Mouse (Mus musculus) adrenal gland, postnatal 10 days (tissue): ENCODE results near the gene Slc25a21. TPM values are rescaled to one million over a fixed set of nuclear protein-coding genes. Genes with fewer than 3 reads are reported as not detected.

Experiments
- DNase-seq: peaks from one replicate; pipeline ENCODE4 v3.0.0; 2021; ENCODE audit warnings: mixed read lengths
- total RNA-seq, 2 experiments: library from RNA; stranded (reverse); gene quantifications; 2 replicates each; pipeline ENCODE4 v1.2.3; 2021

Gene Slc25a21
- total RNA-seq, 2 experiments from 2014 or later: 1.9 to 2.1 TPM

DNA sequence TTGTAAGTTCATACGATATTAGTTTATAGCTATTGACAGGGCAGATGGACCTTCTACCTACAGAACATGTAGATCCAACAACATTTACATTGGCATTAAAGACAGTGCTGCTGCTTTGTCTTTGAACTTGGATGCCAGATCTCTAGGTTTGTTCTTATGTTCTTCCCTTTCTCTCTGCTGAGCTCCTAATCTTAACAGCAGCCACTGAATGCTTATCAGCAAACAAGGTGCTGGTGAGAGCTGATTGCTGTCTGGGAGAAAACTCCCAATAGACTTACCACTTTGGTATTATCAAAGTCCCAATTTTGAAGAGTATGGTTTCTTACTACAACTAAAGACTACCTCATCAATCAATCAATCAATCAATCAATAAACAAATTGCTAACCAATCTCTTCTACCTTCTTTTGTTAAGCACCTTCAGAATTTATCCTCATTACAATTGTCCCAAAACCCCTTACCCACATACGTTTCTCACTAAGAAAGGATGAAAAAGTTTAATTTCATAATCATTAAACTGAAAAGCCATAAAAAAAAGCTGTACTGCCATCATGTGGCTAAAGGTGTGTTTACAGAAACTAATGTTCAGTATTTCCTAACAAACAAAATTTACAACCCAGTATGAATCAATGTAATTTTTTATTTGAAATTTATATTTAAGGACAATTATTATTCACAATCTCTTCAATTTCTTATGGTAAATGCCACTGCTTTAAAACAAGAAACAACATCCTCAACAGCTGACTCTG, 12.7 kb downstream of the Slc25a21 start:
- no peak for DNase-seq

DNA sequence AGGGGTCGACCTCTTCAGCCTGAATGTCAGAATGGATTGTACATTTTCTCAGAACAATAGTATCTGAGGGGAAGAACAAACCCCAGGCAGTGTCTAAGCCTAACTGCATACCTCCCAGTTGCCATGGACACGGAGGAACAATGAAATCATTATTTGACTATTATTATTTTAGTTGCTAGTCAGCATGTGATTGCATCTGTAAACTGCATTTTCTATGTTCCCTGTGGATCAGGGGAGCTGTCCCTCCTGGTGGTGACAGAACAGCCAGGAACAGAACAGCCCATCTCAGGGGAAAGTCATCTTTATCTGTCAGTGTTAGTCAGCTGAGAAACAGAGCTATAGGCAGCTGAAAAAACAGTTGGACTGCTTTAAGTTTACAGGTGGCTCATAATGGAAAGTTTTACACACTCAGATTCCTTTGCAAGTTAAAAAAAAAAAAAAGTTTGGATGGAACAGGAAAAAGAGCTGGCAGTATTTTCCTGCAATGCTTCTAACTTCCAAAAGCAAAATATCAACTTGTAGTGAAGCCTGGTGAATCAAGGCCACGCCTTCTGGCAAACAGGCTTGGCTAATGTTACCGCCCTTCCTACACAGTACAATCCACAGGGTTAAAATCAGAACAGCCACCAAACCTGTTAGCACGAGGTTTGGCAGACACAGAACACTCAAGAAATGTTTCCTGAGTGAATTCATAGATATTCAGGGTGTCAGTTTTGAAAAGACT, 17.6 kb downstream of the Slc25a21 start:
- peak; percentile 13 for DNase-seq

DNA sequence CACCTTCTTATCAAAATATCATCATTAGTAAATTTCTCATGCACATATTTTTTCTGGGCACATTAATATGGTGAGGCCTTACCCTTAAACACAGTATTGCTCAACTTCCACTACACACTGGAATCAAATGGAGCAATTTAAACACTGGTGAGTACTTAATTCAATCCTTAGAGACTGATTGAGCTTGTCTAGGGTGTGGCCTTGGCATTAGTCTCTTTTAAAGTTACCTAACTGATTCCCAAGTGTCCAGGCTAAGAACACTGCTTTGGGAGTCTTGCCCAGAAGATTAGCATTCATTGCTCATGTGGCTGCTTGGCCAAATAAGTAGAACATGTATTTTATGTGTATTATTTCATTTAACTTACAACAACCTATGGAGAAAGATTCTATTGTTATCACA, 18.5 kb downstream of the Slc25a21 start:
- DNase-seq: peak; percentile 27

DNA sequence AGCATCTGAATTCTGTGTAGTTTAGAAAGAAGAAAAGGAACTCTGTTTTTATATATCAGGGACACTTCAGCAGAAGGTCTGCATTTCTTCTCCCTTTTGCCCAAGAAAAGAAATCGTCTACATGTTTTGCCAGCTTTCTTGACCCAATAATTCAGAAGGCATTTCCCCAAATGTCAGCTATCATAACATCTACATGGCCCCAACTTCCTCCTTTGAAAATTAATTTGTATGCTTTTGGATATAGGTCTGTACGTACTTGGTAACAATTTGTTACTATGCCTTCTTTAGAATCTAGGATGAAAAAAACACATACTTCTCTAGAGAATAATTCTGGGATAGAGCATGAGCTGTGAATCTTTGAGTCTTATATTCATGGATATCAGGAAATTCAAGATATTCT, 34.0 kb downstream of the Slc25a21 start:
- no peak for DNase-seq

DNA sequence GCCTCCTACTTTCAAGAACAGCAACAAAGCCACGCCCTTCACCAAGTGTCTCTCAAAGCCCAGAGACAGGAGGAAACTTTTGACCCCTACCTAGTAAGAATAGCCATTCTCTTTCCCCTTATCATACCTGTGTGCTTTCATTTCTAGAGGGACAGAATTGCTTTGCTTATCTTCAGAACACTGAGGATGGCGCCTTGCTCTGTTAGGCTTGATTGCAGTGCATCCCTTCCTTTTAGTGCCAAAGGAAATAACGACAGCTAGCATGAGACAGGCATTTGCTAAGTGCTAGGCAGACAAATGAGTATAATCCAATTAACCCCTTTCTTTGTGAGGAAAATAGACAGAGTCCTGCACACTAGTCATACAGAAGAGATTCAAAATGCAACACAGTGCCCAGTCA, 34.4 kb downstream of the Slc25a21 start:
- DNase-seq: no peak

DNA sequence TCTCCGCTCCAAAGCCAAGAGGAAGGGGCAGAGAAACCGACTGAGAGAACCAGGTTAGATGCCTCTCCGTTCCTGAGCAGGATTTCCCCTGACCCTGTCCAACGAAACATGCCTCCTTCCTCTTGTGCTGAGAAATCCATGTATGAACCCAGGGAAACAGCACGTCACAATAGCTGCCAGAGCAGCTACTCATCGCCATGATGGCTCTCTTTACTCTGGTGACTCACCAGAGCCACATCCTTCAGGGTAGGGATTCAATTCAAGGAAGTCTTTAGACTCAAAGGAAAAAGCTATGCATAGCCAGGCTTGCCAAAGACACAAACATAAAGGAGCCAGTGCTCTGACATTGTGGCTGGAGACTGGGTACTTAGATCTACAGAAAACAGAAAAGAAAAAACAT, 37.4 kb downstream of the Slc25a21 start:
- no peak for DNase-seq

DNA sequence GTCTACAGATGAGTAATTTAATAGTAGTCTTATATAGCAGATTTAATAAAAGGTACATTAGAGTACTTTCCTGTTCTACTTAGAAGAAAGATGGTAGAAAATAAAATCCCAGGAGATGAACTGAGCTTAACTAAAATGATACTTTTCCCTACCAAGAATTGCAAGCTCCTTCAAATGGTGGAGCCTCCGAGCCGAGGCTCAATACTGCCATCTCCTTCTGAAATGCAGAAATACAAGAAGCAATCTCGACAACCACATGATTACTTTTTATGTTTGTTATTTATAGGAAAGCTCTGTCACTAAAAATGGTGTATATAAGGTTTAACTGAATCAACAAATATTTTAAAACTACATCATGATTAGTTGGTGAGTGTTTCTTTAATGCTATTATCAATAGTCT, 39.0 kb downstream of the Slc25a21 start:
- no peak for DNase-seq

DNA sequence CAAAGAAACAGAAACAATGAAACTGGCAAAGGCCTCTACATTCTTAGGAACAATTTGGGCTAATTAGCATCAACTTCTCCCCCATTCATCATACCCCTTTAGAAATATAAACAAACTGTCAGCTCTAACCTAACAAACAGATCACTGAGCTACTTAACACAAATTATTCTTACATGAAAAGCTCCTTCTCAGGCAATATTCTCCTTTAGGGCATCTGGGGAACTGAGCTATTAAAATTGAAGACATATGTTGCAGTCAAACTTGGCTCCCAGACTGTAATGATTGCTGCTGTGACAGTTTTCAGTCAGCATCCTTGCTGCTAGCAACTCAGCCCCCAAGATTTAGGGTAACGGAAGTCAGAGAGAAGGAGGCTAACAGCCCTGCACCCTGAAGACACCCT, 58.3 kb downstream of the Slc25a21 start:
- no peak for DNase-seq

DNA sequence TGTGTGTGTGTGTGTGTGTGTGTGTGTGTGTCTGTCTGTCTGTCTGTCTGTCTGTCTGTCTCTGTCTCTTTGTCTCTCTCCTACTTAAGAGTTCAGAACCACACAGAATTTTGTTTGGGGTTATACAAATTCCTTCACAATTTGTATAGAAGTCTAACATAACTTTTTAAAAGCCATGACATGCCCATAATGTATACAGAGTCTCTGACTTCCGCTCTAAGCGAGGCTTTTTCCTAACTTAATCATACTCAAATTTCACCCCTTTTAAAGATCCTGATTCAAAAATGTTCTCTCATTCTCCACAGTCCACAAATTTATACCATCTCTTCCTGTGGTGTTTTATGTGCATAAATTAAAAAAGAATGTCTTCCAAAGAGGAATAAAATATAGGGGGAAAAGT, 59.5 kb downstream of the Slc25a21 start:
- no peak for DNase-seq

DNA sequence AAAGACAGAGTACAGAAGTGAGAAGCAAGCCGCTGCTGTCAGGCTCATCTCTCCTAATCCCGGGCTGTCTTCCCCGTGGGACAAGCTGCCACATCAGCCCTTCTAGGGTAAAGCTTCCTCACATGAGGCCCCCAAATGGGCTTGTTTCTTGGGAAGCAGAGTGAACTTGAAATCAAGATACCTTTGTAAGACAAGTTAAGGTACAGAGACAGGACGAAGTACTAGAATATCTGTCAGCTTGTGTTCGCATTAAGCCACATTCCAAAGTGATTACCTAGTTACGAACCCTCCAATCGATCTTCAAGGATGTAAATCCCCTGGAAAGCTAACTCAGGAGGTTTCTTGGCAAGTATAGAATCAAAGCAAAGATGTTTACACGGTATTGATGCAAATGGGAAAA, 78.7 kb downstream of the Slc25a21 start:
- DNase-seq: no peak

DNA sequence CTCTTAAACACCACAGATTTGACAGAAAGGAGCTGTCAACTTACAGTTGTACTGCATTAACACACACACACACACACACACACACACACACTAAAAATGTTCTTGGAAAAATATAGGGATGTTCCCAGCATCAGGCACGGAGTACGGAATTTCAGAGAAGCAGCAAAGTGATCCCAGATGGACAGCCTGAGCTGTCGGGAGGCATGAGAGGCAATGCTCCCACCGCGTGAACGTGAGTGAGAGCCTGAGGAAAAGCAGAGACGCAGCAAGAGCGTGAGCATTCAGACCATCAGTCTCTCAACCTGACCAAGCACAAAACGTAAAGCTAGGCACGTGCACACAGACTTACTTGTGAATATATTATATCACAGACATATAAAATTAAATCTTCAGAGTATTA, 81.8 kb downstream of the Slc25a21 start:
- no peak for DNase-seq

DNA sequence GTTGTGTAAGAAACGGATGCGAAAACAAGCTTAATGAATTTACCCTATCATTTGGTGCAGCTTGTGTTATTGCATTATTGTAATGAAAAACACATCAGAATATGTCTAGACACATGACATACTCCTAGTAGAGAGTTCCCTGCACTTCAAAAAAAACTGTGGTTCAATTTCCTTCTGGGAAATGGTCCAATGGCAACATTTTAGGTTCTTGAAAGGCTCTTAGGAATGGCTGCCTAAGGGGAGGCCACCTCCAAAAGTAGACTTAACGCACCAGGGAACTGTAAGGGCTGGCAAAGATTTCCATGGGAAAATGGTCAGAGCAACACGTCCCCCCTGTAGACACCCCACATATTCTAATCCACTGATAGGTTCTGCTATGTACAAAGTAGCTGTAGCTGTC, 87.9 kb downstream of the Slc25a21 start:
- no peak for DNase-seq

DNA sequence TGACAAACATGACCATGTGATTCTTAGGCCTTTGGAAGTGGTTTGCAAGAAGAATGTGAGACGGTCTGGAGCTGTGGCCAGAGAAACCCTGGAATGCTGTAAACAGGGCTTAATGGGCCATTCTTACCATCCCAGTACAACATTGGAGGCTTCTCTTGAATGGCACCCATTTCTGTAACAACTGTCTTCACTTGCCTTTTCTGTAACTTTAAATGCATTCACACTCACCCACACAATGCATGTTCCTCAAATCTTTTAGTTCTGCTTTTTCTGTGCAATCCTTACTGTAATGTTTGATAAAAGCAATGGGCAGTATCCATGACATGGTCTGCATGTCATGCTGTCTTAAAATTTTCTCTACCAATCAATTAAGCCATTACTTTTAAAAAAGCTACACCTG, 95.0 kb downstream of the Slc25a21 start:
- no peak for DNase-seq

DNA sequence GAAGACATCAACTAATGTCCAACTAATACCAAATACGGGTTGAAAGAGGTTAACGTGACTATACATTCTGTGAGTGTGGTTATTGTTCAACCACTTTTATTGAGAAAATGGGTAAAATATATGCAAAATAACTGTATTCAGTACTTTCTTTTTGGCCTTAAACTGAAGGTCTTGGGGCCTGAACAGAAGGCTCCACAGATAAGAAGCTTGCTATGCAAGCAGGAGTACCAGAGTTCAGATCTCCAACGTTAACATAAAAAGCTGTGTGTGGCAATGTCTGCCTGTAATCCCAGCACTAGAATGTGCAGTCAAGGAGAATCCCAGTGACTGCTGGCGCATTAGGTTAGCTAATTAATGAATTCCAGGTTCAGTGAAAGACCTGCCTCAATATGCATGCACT, 96.7 kb downstream of the Slc25a21 start:
- no peak for DNase-seq

DNA sequence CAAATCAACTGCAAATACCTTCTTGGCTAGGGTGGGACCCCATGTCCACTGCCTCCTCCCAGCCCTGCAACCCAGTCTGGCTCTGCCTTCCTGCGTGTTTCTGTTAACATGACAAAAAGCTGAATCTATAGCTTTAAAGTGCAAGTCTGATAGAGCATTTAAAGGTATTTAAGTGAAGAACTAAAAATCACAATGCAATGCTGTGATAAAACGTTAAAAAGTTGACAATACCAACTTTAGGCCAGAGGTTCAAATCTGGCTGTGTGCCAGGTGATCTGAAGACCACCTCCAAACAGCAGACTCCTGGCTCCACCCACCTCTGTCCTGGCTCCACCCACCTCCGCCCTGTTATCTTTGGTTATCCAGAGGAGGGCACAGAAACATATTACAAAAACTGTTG, 98.2 kb downstream of the Slc25a21 start:
- DNase-seq: no peak

DNA sequence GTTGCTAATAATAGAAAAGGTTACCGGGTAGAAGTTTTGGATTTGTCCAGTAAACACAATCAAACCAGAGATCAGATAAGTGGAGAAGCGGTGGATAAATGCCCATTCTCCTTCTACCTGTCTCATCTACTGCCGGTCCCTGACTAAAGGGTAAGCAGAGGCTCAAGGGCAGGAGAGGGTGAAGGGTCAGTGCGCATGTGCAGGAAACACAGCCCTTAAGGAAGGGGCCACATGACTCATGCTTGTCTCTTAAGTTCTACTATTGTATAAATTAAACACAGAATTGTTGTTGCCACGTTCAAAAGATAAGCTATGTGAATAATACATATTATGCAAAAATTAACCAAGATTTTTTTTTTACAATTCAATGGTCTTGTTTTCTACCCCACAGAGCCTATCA, 98.9 kb downstream of the Slc25a21 start:
- DNase-seq: no peak

DNA sequence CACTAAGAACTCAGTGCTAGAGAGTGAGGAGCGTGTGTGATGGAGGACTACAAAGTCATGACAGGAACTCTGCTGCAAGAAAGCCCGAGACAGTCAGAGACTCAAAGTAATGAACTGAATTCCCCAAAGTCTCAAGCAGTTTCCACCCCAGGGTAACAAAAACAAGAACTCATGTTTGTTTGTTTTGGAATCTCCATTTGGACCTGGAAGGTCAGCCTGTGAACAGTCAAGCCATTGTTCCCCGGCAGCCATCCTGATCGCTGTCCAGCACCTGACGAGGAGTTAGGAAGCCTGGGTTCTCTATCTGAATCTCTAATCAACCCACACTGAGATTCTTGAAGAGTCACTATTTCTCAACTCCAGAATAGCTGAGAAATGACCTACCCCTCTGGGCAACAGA, 104.2 kb downstream of the Slc25a21 start:
- no peak for DNase-seq

DNA sequence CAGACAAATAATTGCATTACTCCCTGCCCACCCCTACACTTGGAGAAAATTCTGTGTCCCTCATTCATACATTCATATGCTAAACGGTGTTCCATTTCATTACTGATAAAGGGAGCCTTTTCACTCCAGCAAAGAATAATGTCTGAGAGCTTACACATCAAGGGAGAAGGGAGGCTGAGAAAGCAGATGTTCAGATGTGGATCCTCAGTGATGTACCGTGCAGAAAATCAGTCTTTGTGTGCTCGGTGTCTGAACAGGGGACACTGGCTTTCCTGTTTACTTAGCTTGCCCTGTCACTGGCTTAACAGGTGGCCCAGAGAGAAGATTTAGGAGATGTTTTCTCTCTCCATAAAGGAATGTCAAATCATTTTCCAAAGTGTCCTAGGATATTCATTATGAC, 112.8 kb downstream of the Slc25a21 start:
- DNase-seq: no peak

DNA sequence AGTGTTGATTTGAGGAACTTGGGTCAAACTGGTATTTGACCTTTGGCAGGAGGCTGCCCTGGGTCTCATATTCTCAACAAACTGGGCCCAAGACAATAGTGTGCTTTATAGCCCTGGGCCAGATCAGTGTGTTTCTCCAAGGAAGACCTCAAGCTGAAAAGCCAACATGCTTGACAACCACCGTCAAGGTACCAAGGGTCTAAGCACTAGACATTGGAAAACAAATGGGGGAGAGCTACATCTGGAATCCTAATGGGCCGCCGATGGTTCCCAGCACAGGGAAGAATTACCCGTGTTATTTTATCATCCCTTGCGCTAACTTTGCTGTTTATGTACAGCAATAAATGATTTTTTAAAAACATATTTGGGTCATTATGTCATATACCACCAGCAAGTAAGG, 113.7 kb downstream of the Slc25a21 start:
- no peak for DNase-seq

DNA sequence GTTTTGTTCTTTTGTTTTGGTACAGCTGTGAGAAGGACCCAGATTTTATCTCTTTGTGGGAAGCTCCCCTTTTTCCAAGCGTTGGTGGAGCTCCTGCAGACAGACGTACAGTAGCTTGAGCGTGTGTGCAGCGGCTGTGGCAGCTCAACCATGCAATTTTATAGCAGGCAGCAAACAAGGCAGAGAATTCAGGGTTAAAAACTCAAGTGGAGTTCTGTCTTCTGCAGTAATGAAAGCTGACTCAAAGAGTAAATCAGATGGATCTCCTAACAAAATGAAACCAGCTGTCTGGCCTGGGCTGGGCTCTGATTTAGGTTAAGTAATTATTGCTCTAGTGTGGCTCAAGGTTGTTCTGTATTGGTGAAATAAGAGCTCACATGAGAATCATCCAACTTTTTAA, 120.7 kb downstream of the Slc25a21 start:
- DNase-seq: no peak

DNA sequence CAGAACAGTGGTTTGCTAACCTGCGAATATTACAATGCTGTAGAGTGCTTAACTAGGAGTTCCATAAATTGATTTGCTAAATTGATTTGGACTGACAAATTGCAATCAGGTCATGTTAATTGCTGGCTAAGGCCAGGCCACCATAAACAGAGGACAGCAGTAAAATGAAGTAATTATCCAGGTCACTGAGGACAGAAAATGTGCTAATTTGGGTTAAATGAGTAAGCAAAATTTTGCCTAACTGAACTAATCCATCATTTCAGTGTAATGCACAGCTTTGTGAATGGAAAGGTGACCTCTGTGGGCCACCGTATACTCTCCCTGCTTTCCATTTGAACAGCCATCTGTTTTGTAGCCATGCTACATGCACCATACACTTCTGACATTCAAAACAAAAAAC, 124.7 kb downstream of the Slc25a21 start:
- no peak for DNase-seq

DNA sequence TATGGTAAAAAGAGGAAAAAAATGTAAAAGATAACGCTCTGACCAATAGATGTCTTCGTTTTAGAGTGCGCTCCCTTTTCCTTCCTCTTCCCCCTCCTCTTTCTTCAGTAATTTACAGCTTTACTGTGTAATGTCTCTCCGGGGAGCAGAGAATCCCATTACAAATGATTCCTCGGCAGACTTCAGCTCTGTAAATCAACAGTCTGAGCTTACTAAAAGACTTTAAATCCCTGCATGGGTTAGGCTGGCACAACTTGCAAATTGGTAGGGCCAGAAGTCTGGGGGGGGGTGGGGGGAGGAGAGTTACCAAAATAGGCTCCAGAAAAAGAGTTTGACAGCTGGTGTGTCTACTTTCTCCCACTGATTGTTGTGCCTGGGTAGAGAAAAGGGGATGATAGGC, 128.7 kb downstream of the Slc25a21 start:
- no peak for DNase-seq

DNA sequence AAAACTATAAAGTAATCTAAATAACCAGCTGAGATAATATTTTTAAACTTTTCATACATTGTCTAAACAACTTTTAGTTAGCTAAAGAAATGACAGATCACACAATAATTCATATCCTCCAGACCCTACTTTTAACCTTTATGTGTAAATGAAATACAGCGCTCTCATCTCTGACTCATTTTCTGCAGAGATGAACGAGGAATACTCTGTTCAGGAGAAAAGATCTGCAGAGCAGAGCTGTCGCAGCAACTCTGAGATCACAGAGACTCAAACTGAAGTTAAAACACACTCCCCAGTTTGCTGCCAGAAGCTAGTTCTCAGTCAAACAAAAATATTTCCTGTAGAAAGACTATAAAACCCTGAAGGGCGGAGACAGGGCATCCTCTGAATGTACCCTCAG, 177.5 kb downstream of the Slc25a21 start:
- DNase-seq: no peak

DNA sequence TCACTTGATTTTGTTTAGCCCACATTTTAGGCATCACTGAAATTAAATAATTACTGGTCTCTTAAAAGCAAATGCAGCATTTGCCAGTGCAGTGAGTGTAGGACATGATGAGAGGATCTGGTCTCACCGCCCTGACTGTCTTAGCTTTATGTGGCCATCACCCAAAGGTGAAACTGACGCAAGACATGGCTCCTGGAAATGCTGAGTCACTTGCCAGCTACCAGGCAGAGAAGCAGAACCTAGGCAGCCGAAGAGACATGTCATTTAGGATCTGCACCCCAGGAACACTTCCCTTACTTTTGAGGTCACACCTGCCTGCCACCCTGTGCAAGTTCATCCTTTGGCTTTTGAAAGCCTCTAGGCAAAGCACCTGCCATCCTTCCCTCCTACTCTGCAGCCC, 180.4 kb downstream of the Slc25a21 start:
- DNase-seq: no peak
